Mouse (Mus musculus) forebrain, embryonic 10.5 days (tissue): ENCODE data around the gene Ift81. TPM values are rescaled to one million over a fixed set of nuclear protein-coding genes. Genes with fewer than 3 reads are reported as not detected.

Source experiments
- DNase-seq: peaks from one replicate; pipeline ENCODE4 v3.0.0-alpha.2; 2017; ENCODE audit warnings: low spot score; ENCODE audit errors: extremely low spot score
- H3K27ac ChIP-seq: fragments of 300-500 bp; sonication (generic); 2 replicates; pipeline ENCODE4 v1.5.1; 2016; ENCODE audit warnings: mild to moderate bottlenecking
- H3K27me3 ChIP-seq: fragments of 300-500 bp; sonication (generic); 2 replicates; pipeline ENCODE4 v1.6.1; 2016; ENCODE audit warnings: mild to moderate bottlenecking; ENCODE audit not compliant: poor library complexity, severe bottlenecking
- H3K36me3 ChIP-seq: fragments of 300-500 bp; sonication (generic); replicated peaks from 2 replicates; pipeline ENCODE4 v1.6.1; 2016; ENCODE audit warnings: mild to moderate bottlenecking, moderate library complexity
- H3K4me1 ChIP-seq: fragments of 300-500 bp; sonication (generic); 2 replicates; pipeline ENCODE4 v1.6.1; 2016
- H3K4me3 ChIP-seq: fragments of 300-500 bp; sonication (generic); 2 replicates; pipeline ENCODE4 v1.5.1; 2016; ENCODE audit warnings: mild to moderate bottlenecking, moderate library complexity
- H3K9me3 ChIP-seq: fragments of 300-500 bp; sonication (generic); 2 replicates; pipeline ENCODE4 v1.6.1; 2016; ENCODE audit warnings: mild to moderate bottlenecking, moderate library complexity
- WGBS: fragments of 180-500 bp; shearing (Covaris S2); methylation state at CpG from one replicate; pipeline ENCODE4 v1.1.7; 2016; 5-methylcytosine and 5-hydroxymethylcytosine counted together
- polyA plus RNA-seq: library from polyadenylated mRNA; unstranded; fragments of >200 nt; fragmentation: Nextera tagmentation; extraction: Ambion mirVana; gene quantifications from 2 replicates; pipeline ENCODE4 v1.2.1, GENCODE M21; 2016

Gene Ift81
- polyA plus RNA-seq, 1 experiment from 2014 or later: 45.8 TPM

DNA sequence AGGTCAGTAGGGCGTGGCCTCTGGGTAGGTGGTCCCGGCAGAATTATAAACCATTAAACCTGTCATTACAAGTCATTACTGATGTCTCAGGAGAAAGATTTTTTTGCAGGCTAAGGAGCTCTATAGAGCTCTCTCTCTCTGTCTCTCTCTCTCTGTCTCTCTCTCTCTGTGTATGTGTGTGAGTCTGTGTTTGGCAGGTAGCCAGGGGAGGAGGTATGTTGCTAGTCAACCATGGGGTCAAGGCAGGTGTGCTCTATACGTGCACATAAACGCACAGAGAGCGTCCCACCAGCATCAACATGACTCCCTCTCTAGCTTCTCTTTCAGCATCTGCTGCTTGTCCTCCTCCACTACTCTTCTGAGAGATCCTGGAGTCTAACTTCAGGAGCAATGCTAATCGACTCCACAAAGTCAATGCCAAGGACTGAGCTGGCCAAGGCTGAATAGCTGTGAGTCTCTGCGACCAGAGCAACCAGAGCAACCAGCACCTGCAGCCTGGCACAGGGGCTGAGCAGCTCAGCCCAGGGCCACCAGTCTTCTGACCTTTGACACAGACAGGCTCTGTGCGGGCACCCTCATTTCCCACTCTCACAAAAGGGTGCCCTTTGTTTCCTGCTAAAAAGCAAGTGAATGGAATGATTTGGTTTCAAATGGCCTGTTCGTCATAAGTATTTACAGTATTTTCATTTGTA lies 84.3 kb downstream of the Ift81 start:
- Histone ChIP-seq H3K9me3 (no peaks in the 10 kb centered on the region), H3K4me1 (peaks cover 43% of the 10 kb centered on the region), H3K4me3 (no peak overlapping the region), H3K36me3 (peaks cover 9% of the 10 kb centered on the region), H3K27me3 (no peaks in the 10 kb centered on the region), H3K27ac (no peak overlapping the region)
- 89% methylated on average over 9 of the region's 9 CpGs for WGBS
- no peak for DNase-seq

GRCm38 (mm10) chr5:122529316-122529715 lies 85.0 kb downstream of the Ift81 start:
- WGBS: 65% methylated on average over 3 of the region's 3 CpGs
- H3K9me3 ChIP-seq: no peaks in the 10 kb centered on the region
- no peak for DNase-seq
- H3K36me3 ChIP-seq: peaks cover 9% of the 10 kb centered on the region
- H3K27ac ChIP-seq: peak overlapping the region; percentile 41; the same call in 1 of the 2 replicates
- H3K4me3 ChIP-seq: no peak overlapping the region
- H3K4me1 ChIP-seq: peaks cover 49% of the 10 kb centered on the region
- H3K27me3 ChIP-seq: no peaks in the 10 kb centered on the region

DNA sequence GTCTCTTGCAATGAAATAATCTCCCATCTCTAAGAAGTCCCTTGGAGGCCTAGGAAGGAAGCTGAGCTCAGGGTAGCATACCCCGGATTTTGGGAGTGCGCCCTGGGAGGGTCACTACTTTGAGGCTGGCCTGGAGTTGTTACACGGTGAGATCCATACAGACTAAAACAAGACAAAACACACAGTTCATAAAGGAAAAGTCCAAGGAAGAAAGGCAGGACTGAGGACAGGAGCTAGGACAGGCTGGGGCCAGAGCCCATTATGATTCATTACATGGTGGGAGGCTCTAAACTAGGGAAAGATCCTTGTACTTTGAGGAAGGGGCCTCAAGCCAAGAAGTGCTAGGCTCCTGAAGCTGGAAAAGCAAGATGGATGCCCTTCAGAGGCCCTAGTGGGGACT lies 85.7 kb downstream of the Ift81 start:
- Histone ChIP-seq H3K9me3 (no peaks in the 10 kb centered on the region), H3K27ac (peak overlapping the region; percentile 76), H3K27me3 (no peaks in the 10 kb centered on the region), H3K4me3 (no peak overlapping the region), H3K4me1 (peaks cover 54% of the 10 kb centered on the region), H3K36me3 (peaks cover 9% of the 10 kb centered on the region)
- DNase-seq: no peak
- WGBS: 75% methylated on average over 3 of the region's 3 CpGs

DNA sequence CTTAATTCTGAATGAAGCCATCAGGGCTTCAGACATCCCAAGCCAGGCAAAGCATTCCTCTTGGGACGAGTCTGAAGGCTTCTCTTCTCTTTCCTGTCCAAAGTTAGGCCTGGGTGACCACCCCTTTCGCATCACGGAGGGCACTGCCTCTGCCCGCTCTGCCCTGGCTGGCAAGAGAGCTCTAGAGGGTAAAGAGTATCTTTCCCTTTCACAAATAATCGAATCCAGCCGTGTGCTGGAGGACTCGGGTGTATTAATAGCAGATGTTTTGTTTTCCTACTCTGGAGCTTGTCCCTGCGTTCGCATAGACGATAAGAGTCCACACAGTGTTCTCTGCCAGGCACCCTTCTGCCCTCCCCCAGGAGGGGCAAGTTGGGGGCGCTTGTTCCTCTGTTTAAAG lies 86.6 kb downstream of the Ift81 start:
- Histone ChIP-seq H3K4me1 (peaks cover 54% of the 10 kb centered on the region), H3K4me3 (no peak overlapping the region), H3K36me3 (peaks cover 9% of the 10 kb centered on the region), H3K27ac (peak overlapping the region; percentile 76), H3K9me3 (no peaks in the 10 kb centered on the region), H3K27me3 (no peaks in the 10 kb centered on the region)
- DNase-seq: no peak
- 62% methylated on average over 11 of the region's 11 CpGs for WGBS

DNA sequence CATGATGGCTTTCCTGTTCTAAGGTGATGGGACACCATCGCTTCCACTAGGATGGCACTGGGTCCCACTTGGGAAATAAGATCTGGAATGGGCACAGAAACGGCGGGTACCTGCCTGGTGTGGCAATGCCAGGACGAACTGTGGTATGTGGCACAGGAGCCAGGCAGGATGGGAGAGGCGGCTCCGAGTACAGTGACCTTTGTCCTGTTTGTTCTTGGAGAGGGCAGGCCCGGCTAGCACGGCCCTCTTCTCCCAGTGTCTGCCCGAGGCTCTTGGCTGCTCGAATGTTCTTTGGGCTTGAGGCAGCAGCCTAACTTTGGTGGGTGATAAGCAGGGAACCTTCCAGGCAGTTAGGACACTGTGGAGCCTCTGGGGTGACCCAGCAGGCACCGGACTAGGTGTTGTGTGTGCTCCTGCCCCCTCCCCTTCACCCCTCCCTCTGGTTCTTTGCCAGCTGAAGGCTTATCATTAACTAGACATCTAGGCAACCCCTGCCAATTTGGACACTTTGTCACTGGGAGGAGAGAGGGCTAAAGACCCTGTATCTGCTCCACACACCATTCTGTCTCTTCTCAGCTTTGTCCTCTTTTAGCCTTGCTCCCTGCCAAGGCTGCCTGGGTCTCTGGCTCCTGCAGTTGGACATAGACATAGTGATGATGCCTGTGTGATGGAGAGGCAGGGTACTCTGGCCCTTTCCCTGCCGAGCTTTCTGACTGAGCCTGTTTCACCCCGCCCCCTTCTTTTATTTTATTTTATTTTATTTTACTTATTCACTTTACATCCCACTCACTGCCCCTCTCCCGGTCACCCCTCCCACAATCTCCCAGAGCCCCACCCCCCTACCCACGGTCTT lies 87.2 kb downstream of the Ift81 start:
- Histone ChIP-seq H3K27ac (peak overlapping the region; percentile 76), H3K9me3 (no peaks in the 10 kb centered on the region), H3K27me3 (no peaks in the 10 kb centered on the region), H3K4me1 (peaks cover 54% of the 10 kb centered on the region), H3K36me3 (peaks cover 6% of the 10 kb centered on the region), H3K4me3 (no peak overlapping the region)
- no peak for DNase-seq
- 77% methylated on average over 15 of the region's 15 CpGs for WGBS

DNA sequence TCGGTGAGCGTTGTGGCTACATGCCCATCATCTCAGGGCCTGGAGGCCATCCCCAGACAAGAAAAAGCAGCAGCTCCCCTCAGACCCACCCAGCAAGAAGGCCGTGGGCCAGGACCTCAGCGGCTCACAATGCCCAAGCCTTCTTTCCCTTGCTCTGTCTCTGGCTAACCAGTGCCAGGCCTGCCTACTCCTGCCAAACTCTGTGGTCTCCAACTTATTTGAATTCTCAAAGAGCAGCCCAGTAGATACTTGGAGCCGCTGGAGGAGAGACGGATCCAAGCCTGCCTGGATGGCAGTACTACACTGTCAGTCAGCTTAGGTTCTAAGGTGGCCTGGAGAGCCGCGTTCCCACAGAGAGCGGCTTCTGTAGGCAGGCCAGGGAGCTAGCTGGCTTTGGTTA lies 87.9 kb downstream of the Ift81 start:
- Histone ChIP-seq H3K4me1 (peaks cover 54% of the 10 kb centered on the region), H3K27ac (no peak overlapping the region), H3K4me3 (no peak overlapping the region), H3K27me3 (no peaks in the 10 kb centered on the region), H3K9me3 (no peaks in the 10 kb centered on the region), H3K36me3 (peaks cover 1% of the 10 kb centered on the region)
- no peak for DNase-seq
- 94% methylated on average over 9 of the region's 9 CpGs for WGBS

DNA sequence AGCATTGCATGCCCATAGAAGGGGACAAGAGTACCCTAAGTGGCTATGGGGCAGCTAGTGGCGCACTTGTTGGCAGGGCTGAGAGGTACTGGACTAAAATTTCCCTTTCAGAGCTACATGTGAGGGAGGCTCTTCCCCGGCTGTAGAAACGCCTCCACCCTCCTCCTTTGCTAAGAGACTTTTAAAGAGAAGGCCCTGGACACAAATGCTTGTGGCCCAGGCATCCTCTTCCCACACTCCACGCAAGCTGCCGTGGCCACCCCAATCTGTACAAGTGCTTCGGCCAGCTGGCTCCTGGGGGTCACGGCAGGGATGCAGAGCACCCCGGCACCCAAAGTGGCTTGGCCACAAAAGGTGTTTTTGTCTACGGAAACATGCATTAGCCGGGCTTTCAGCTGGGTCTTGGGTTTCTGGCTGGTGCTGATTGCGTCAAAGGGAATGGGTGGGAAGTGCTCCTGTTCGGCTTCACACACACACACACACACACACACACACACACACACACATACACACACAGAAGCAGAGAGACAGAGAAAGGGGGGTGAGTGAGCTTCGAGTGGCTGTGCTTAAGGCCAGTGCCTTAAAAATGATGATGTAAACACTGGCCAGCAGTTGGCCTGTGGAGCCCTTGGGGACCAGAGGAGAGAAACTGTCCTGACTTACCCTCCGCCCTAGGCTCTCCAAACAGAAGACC lies 88.9 kb downstream of the Ift81 start:
- Histone ChIP-seq H3K27ac (0 out of 2 replicates have a peak overlapping the region, but pooled peaks have one; percentile 27), H3K27me3 (no peaks in the 10 kb centered on the region), H3K4me1 (peaks cover 62% of the 10 kb centered on the region), H3K36me3 (no peaks in the 10 kb centered on the region), H3K9me3 (no peaks in the 10 kb centered on the region), H3K4me3 (no peak overlapping the region)
- 90% methylated on average over 14 of the region's 14 CpGs for WGBS
- DNase-seq: no peak

GRCm38 (mm10) chr5:122524854-122525237 lies 89.5 kb downstream of the Ift81 start:
- Histone ChIP-seq H3K27ac (0 out of 2 replicates have a peak overlapping the region, but pooled peaks have one; percentile 27), H3K36me3 (no peaks in the 10 kb centered on the region), H3K4me3 (no peak overlapping the region), H3K4me1 (peaks cover 56% of the 10 kb centered on the region), H3K27me3 (no peaks in the 10 kb centered on the region), H3K9me3 (no peaks in the 10 kb centered on the region)
- DNase-seq: no peak
- WGBS: 87% methylated on average over 4 of the region's 4 CpGs

DNA sequence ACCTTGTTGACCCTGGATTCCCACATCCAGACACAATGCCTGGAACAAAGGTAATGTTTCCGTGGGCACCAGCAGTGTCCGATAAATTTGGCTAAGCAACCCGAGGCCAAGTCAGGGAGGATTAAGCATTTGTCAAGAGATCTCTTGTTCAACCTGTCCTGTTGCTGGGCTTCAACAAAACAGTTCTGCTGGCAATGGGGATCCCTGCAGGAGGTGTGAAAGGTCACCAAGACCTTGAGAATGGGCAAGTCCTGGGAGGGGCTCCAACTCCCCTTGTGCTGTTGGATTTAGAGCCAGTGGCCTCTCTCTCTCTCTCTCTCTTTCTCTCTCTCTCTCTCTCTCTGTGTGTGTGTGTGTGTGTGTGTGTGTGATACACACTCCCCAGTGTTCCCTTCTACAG lies 90.1 kb downstream of the Ift81 start:
- Histone ChIP-seq H3K27ac (no peak overlapping the region; the same call in 1 of the 2 replicates), H3K27me3 (no peaks in the 10 kb centered on the region), H3K4me3 (no peak overlapping the region), H3K9me3 (no peaks in the 10 kb centered on the region), H3K4me1 (peaks cover 53% of the 10 kb centered on the region), H3K36me3 (no peaks in the 10 kb centered on the region)
- 68% methylated on average over 3 of the region's 3 CpGs for WGBS
- DNase-seq: no peak

DNA sequence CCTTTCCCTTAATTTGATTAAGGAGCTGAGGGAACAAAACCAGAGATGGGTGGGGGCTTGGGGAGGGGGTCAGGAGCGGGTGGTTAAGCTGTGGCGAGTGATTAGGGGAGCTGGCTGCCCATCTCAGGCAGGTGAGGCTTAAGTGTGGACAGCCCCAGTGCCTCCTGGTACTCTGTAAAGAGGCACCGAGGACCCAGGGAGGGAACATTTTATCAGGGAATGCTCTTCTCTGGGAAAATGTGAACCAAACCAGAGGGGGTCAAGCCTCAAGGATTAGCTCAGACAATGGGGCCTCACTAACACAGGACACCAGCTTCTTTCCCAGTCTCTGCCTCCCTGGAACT lies 93.2 kb downstream of the Ift81 start:
- H3K9me3 ChIP-seq: no peaks in the 10 kb centered on the region
- DNase-seq: no peak
- WGBS: 45% methylated on average over 3 of the region's 3 CpGs
- H3K36me3 ChIP-seq: no peaks in the 10 kb centered on the region
- H3K27me3 ChIP-seq: no peaks in the 10 kb centered on the region
- H3K4me3 ChIP-seq: no peak overlapping the region
- peaks cover 38% of the 10 kb centered on the region for H3K4me1 ChIP-seq
- H3K27ac ChIP-seq: no peak overlapping the region

GRCm38 (mm10) chr5:122520254-122521129 lies 93.8 kb downstream of the Ift81 start:
- Histone ChIP-seq H3K27me3 (no peaks in the 10 kb centered on the region), H3K4me1 (peaks cover 40% of the 10 kb centered on the region), H3K9me3 (no peaks in the 10 kb centered on the region), H3K4me3 (no peak overlapping the region), H3K27ac (no peak overlapping the region), H3K36me3 (no peaks in the 10 kb centered on the region)
- DNase-seq: no peak
- 73% methylated on average over 23 of the region's 23 CpGs for WGBS

GRCm38 (mm10) chr5:122519043-122519660 lies 95.2 kb downstream of the Ift81 start:
- peaks cover 39% of the 10 kb centered on the region for H3K4me1 ChIP-seq
- H3K36me3 ChIP-seq: no peaks in the 10 kb centered on the region
- H3K27ac ChIP-seq: peak overlapping the region; percentile 6; the same call in 1 of the 2 replicates
- H3K9me3 ChIP-seq: no peaks in the 10 kb centered on the region
- 75% methylated on average over 7 of the region's 7 CpGs for WGBS
- no peak for DNase-seq
- no peaks in the 10 kb centered on the region; the same call in 1 of the 2 replicates for H3K27me3 ChIP-seq
- no peak overlapping the region for H3K4me3 ChIP-seq
